ENCODE assay signal across 17 mouse cellular contexts in the genomic region with DNA sequence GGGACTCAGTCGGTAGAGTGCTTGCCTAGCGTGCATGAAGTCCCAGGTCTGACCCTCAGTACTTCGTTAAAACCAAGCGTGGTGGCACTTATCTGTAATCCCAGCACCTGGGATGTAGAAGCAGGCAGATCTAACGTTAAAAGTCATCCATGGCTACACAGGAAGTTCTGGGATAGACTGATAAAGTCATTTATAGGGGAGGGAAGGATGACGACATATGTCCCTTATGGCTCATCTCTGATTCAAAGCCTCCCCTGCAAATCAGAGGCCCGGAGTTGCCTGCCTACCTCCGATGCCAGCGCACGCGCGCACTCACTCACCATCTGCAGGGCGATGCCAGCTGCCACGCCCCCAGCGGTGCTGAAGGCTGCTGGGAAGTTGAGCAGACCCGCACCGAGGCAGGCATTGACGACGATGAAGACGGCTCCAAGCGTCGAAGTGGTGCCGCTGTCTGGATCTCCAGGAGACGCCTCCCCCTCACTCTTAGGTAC. TPM values are rescaled to one million over a fixed set of nuclear protein-coding genes. Genes with fewer than 3 reads are reported as not detected.
DNase-seq lines count a peak whose midpoint lies in the region; ATAC-seq and TF ChIP-seq lines count a peak whose summit lies in the region.
"Had no signal": no experiment of that assay in that cellular context is flagged by ENCODE, and none has a peak within 500 bp of the region (broad histone marks: within the 10 kb centered on the region; RNA-seq: fewer than 3 reads in every experiment).

No protein-coding gene starts in this region.

- H3K4me1 ChIP-seq in liver, embryonic 11.5 days (replicated peaks; ENCODE audit: control insufficient read depth, insufficient read depth, low read length) = peaks cover 11% of the 10 kb centered on the region
- H3K4me1 ChIP-seq in MEL (ENCODE audit: control insufficient read depth in 1 of 2, insufficient read depth in 2 of 2, low read length in 2 of 2) = peaks cover 4 to 18% of the 10 kb centered on the region in 2 experiments

- peaks cover 1% of the 10 kb centered on the region; the same call in 1 of the 2 replicates for H3K79me2 ChIP-seq in MEL (ENCODE audit: control insufficient read depth, insufficient read depth, low read length, poor library complexity)

- H3K36me3 ChIP-seq in liver, embryonic 11.5 days (ENCODE audit: control insufficient read depth, insufficient read depth, low read length) = peaks cover 7% of the 10 kb centered on the region
- H3K36me3 ChIP-seq in MEL (ENCODE audit: control insufficient read depth in 1 of 2, insufficient read depth in 2 of 2, low read length in 2 of 2) = peaks cover 0 to 9% of the 10 kb centered on the region in 2 experiments; a peak in 2 of 4 replicates
- H3K36me3 ChIP-seq: lung, embryonic 15.5 days had no signal

- H3K27ac ChIP-seq in liver, embryonic 11.5 days (ENCODE audit: low read depth, low read length) = no peak overlapping the region
- H3K27ac ChIP-seq in MEL (ENCODE audit: control insufficient read depth, low read depth, low read length) = no peak overlapping the region
- H3K27ac ChIP-seq: heart, adult 2 months; kidney, embryonic 15.5 days; lung, embryonic 15.5 days; stomach, embryonic 15.5 days had no signal

- no peak for TF ChIP-seq POLR2A in MEL (IDR thresholded peaks at IDR 0.05; ENCODE audit: control insufficient read depth in 1 of 2, insufficient read depth in 1 of 2, low read depth in 1 of 2, low read length in 2 of 2, poor library complexity in 1 of 2)

- no peak for TF ChIP-seq RAD21 in MEL (IDR thresholded peaks at IDR 0.05; ENCODE audit: low read depth, low read length)

- TF ChIP-seq CTCF in MEL (IDR thresholded peaks at IDR 0.05 in 2 of 3, conservative IDR thresholded peaks at IDR 0.05 in 1 of 3; ENCODE audit: control insufficient read depth in 1 of 3, insufficient read depth in 1 of 3, low read depth in 2 of 3, low read length in 3 of 3, poor library complexity in 1 of 3, severe bottlenecking in 1 of 3) = no peak

- H3K4me3 ChIP-seq in liver, embryonic 11.5 days (ENCODE audit: low read depth, low read length) = no peak overlapping the region; the same call in 1 of the 2 replicates
- H3K4me3 ChIP-seq in MEL (ENCODE audit: control insufficient read depth in 1 of 2, insufficient read depth in 1 of 2, low read depth in 2 of 2, low read length in 2 of 2) = no peak overlapping the region
- H3K4me3 ChIP-seq: heart, adult 2 months; kidney, embryonic 15.5 days; lung, embryonic 15.5 days; megakaryocyte, embryonic 14.5 days; stomach, embryonic 15.5 days had no signal

- peak; percentile 90 to 95 for TF ChIP-seq EP300 in MEL (IDR thresholded peaks at IDR 0.05; ENCODE audit: low read depth in 1 of 2, low read length in 2 of 2)

- DNase-seq in cerebellum, postnatal 10 days = peak; percentile 39
- DNase-seq in cerebellum, adult 9-10 months = no peak
- no peak for DNase-seq in liver, embryonic 11.5 days (ENCODE audit: low spot score)
- DNase-seq in liver (no peak), MEL (ENCODE audit: low read depth, low spot score) (peak; percentile 80)
- peak; percentile 37 to 58 for DNase-seq in layer of hippocampus, postnatal 36 days
- DNase-seq in gastrocnemius, adult 8-10 months (ENCODE audit: low spot score in 2 of 2) = no peak
- no peak for DNase-seq in ovary, postnatal 14 days (ENCODE audit: low spot score)
- DNase-seq: cerebellum, adult 2 months; heart, adult 2 months; heart, postnatal 36 days; thymus, postnatal 4 days had no signal

- no peaks in the 10 kb centered on the region for H3K27me3 ChIP-seq in liver, embryonic 11.5 days (replicated peaks; ENCODE audit: control insufficient read depth, insufficient read depth, low read length)
- H3K27me3 ChIP-seq in MEL (ENCODE audit: control insufficient read depth in 1 of 2, insufficient read depth in 2 of 2, low read length in 2 of 2) = no peaks in the 10 kb centered on the region
- H3K27me3 ChIP-seq: kidney, embryonic 15.5 days; lung, embryonic 15.5 days; stomach, embryonic 15.5 days had no signal

- H3K9me3 ChIP-seq in liver, embryonic 11.5 days (ENCODE audit: control insufficient read depth, low read length) = no peaks in the 10 kb centered on the region
- H3K9me3 ChIP-seq in MEL (replicated peaks; ENCODE audit: insufficient read depth, low read length) = no peaks in the 10 kb centered on the region
- H3K9me3 ChIP-seq: kidney, embryonic 15.5 days; lung, embryonic 15.5 days; megakaryocyte, embryonic 14.5 days; stomach, embryonic 15.5 days had no signal

- no peak overlapping the region for H3K4me2 ChIP-seq in liver, embryonic 11.5 days
- H3K4me2 ChIP-seq: kidney, embryonic 15.5 days; lung, embryonic 15.5 days; stomach, embryonic 15.5 days had no signal

- H3K9ac ChIP-seq in liver, embryonic 11.5 days (ENCODE audit: low read depth, low read length) = no peak overlapping the region
- H3K9ac ChIP-seq in MEL (ENCODE audit: control insufficient read depth, low read depth, low read length, poor library complexity, severe bottlenecking) = no peak overlapping the region
- H3K9ac ChIP-seq: kidney, embryonic 15.5 days; lung, embryonic 15.5 days; stomach, embryonic 15.5 days had no signal

- 69% methylated on average over 24 of the region's 24 CpGs for WGBS in liver, embryonic 11.5 days

- peak; percentile 44 for ATAC-seq in liver, embryonic 11.5 days (replicated peaks; ENCODE audit: low FRiP score)
- ATAC-seq: activated CD4-positive, CD25-positive, alpha-beta regulatory T cell, adult 4 months had no signal

TF ChIP-seq in MEL, 35 proteins besides CTCF, POLR2A, EP300 and RAD21 (continues in another document):
- TF ChIP-seq USF1 (IDR thresholded peaks at IDR 0.05; ENCODE audit: low read depth, low read length) (no peak), KAT2A (conservative IDR thresholded peaks at IDR 0.05; ENCODE audit: low read depth, low read length) (no peak), ETS1 (IDR thresholded peaks at IDR 0.05; ENCODE audit: low read depth, low read length) (peak; percentile 90), SMC3 (IDR thresholded peaks at IDR 0.05; ENCODE audit: low read depth, low read length) (no peak), ZKSCAN1 (IDR thresholded peaks at IDR 0.05; ENCODE audit: low read depth, low read length) (no peak), NELFE (IDR thresholded peaks at IDR 0.05; ENCODE audit: low read depth, low read length) (no peak), MYC (IDR thresholded peaks at IDR 0.05; ENCODE audit: low read depth, low read length) (peak; percentile 54), ZNF384 (IDR thresholded peaks at IDR 0.05; ENCODE audit: low read depth, low read length) (no peak), POLR2AphosphoS2 (IDR thresholded peaks at IDR 0.05; ENCODE audit: low read length) (no peak), USF2 (IDR thresholded peaks at IDR 0.05; ENCODE audit: borderline replicate concordance in 1 of 2, insufficient read depth in 1 of 2, low read depth in 1 of 2, low read length in 2 of 2) (no peak), NRF1 (IDR thresholded peaks at IDR 0.05; ENCODE audit: insufficient read depth, low read depth, low read length, poor library complexity, severe bottlenecking) (peak; percentile 62), MXI1 (IDR thresholded peaks at IDR 0.05; ENCODE audit: low read depth, low read length) (peak; percentile 49; the same call in 1 of the 2 replicates), MYB (IDR thresholded peaks at IDR 0.05; ENCODE audit: low read depth, low read length) (peak; percentile 80), GATA1 (IDR thresholded peaks at IDR 0.05; ENCODE audit: low read depth, low read length) (peak; percentile 86), TBP (IDR thresholded peaks at IDR 0.05; ENCODE audit: low read depth, low read length) (no peak), MAZ (IDR thresholded peaks at IDR 0.05; ENCODE audit: low read depth, low read length) (0 out of 2 replicates have a peak, but pooled peaks have one; percentile 22), ZMIZ1 (IDR thresholded peaks at IDR 0.05; ENCODE audit: low read depth, low read length) (no peak), JUND (IDR thresholded peaks at IDR 0.05; ENCODE audit: low read depth, low read length) (no peak), RCOR1 (IDR thresholded peaks at IDR 0.05; ENCODE audit: low read depth, low read length) (peak; percentile 92), TAL1 (IDR thresholded peaks at IDR 0.05; ENCODE audit: low read length) (peak; percentile 93), TCF12 (IDR thresholded peaks at IDR 0.05; ENCODE audit: low read depth, low read length) (peak; percentile 95), HCFC1 (IDR thresholded peaks at IDR 0.05; ENCODE audit: low read depth, low read length) (no peak)

RNA-seq across cellular contexts. Expression of a gene that starts 5.2 kb away (rescaled TPM):
- polyA plus RNA-seq in liver, embryonic 11.5 days (2014; fragmentation: Nextera tagmentation; extraction: Ambion mirVana) = 13.8 and 14.8 TPM in 2 replicates
- 2.5 and 3.4 TPM in 2 replicates for total RNA-seq in MEL (2012; rRNA removed)
- 1 to 10 TPM in 1 of 2 experiments, not detected in 1; 6.5 TPM for polyA plus RNA-seq in MEL (2012; ENCODE audit: insufficient read depth in 1 of 2, insufficient read length in 2 of 2, low read depth in 1 of 2, low replicate concordance in 2 of 2, missing spikeins in 1 of 2)
- total RNA-seq in layer of hippocampus, postnatal 36 days (2021) = 10 to 100 TPM; 30.7 to 31.4 TPM
- total RNA-seq in gastrocnemius, adult 8-10 months (2022) = 1 to 10 TPM; 5.2 to 6.8 (median 5.6) TPM

RNA-seq across cellular contexts. Expression of a gene that starts 23.0 kb away (rescaled TPM):
- 458 and 484 TPM in 2 replicates for polyA plus RNA-seq in liver, embryonic 11.5 days (2014; fragmentation: Nextera tagmentation; extraction: Ambion mirVana)
- 157 and 182 TPM in 2 replicates for total RNA-seq in MEL (2012; rRNA removed)
- polyA plus RNA-seq in MEL (2012; ENCODE audit: insufficient read depth in 1 of 2, insufficient read length in 2 of 2, low read depth in 1 of 2, low replicate concordance in 2 of 2, missing spikeins in 1 of 2) = 100 to 1,000 TPM in 1 of 2 experiments, not detected in 1; 354 TPM
- total RNA-seq in layer of hippocampus, postnatal 36 days (2021) = 100 to 1,000 TPM; 129 to 132 TPM
- 10 to 100 TPM; 46.8 to 88.6 (median 67.0) TPM for total RNA-seq in gastrocnemius, adult 8-10 months (2022)

RNA-seq across cellular contexts. Expression of a gene that starts 40.2 kb away (rescaled TPM):
- polyA plus RNA-seq in liver, embryonic 11.5 days (2014; fragmentation: Nextera tagmentation; extraction: Ambion mirVana) = 153 and 158 TPM in 2 replicates
- total RNA-seq in MEL (2012; rRNA removed) = 179 and 209 TPM in 2 replicates
- 100 to 1,000 TPM; 105 to 421 TPM for polyA plus RNA-seq in MEL (2012; ENCODE audit: insufficient read depth in 1 of 2, insufficient read length in 2 of 2, low read depth in 1 of 2, low replicate concordance in 2 of 2, missing spikeins in 1 of 2)
- 100 to 1,000 TPM; 214 to 219 TPM for total RNA-seq in layer of hippocampus, postnatal 36 days (2021)
- total RNA-seq in gastrocnemius, adult 8-10 months (2022) = 100 to 1,000 TPM; 320 to 408 (median 353) TPM

RNA-seq across cellular contexts. Expression of a gene that starts 40.8 kb away (rescaled TPM):
- polyA plus RNA-seq in liver, embryonic 11.5 days (2014; fragmentation: Nextera tagmentation; extraction: Ambion mirVana) = 94.4 and 102 TPM in 2 replicates
- 119 and 158 TPM in 2 replicates for total RNA-seq in MEL (2012; rRNA removed)
- polyA plus RNA-seq in MEL (2012; ENCODE audit: insufficient read depth in 1 of 2, insufficient read length in 2 of 2, low read depth in 1 of 2, low replicate concordance in 2 of 2, missing spikeins in 1 of 2) = 1,000 to 10,000 TPM in 1 of 2 experiments, 100 to 1,000 TPM in 1; 259 to 3,440 TPM
- total RNA-seq in layer of hippocampus, postnatal 36 days (2021) = 100 to 1,000 TPM; 125 to 150 TPM
- total RNA-seq in gastrocnemius, adult 8-10 months (2022) = 10 to 100 TPM; 59.0 to 80.5 (median 64.4) TPM

Comparison
In these comparisons a context has a peak if more than half of its experiments do, and no peak if none do; other contexts are left out.
1. DNase-seq: peak in cerebellum, postnatal 10 days (2 of 2), MEL (single experiment) and layer of hippocampus, postnatal 36 days (2 of 2); none in cerebellum, adult 9-10 months (single experiment), liver, embryonic 11.5 days (single experiment), liver (single experiment), gastrocnemius, adult 8-10 months (0 of 2) and ovary, postnatal 14 days (single experiment).